Mouse (Mus musculus): Measurements from ENCODE around the gene Pheta1.
A peak's percentile ranks its signal among the peaks of the same experiment; 100 is the strongest.

- TF ChIP-seq CTCF (IDR thresholded peaks at IDR 0.05; ENCODE audit: low read depth), result no peak
- TF ChIP-seq EP300 (IDR thresholded peaks at IDR 0.05; ENCODE audit: low read depth), result 0 out of 2 replicates have a peak, but pooled peaks have one; percentile 46
These were observed 4.7 kb downstream of the Pheta1 start for GRCm38 (mm10) chr5:121853368-121854051.
